Mouse (Mus musculus) B cell, adult 62 days (primary cell): ENCODE results near the gene Gm8879. TPM values are rescaled to one million over a fixed set of nuclear protein-coding genes. Genes with fewer than 3 reads are reported as not detected.

Source experiments
- total RNA-seq: library from RNA; stranded (reverse); gene quantifications from 4 replicates; pipeline ENCODE4 v1.2.4, GENCODE M21; 2023

The Gm8879 gene
- total RNA-seq: not detected in 4 replicates

GRCm38 (mm10) chr5:11127334-11127733 lies at the start of gene Gm8879:
Gm8879 (plus strand) TSS chr5:11127634.

Other genes starting within 250 kb of the Gm8879 start
- gene Gm8871, start 179.8 kb upstream of the Gm8879 start, total RNA-seq: not detected in 4 replicates
- not detected in 4 replicates for gene Gm8857, start 179.8 kb upstream of the Gm8879 start, total RNA-seq
- 0.60 TPM in 1 of 4 replicates, not detected in the others for gene Gm5861, start 55.4 kb downstream of the Gm8879 start, total RNA-seq
- not detected in 4 replicates for gene Gm8890, start 128.4 kb downstream of the Gm8879 start, total RNA-seq
- gene Speer1, start 213.9 kb downstream of the Gm8879 start, total RNA-seq: not detected in 4 replicates